Mouse (Mus musculus): ENCODE results near the gene Shank2.

The Shank2 gene

DNA sequence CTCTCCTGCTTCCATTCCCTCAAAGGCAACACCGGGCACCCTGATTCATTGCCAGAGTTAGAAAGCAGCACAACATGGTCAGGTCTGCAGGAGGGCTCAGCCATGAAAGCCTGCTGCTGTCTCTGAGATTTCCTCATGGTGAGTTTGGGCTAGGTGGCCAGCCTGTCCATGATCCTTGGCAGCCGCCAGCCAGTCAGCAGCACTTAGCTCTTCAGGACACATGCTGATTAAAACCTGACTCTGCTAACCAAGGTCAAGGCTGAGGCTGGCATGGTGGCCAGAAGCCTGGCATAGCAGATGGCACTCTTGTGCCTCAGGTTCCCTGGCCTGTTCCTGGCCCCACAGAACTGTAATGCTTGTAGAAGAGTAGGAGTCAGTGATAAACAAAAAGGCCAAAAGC is 269.3 kb downstream of the Shank2 start:
- no peak for DNase-seq (ENCODE audit: low spot score in 2 of 2)

DNA sequence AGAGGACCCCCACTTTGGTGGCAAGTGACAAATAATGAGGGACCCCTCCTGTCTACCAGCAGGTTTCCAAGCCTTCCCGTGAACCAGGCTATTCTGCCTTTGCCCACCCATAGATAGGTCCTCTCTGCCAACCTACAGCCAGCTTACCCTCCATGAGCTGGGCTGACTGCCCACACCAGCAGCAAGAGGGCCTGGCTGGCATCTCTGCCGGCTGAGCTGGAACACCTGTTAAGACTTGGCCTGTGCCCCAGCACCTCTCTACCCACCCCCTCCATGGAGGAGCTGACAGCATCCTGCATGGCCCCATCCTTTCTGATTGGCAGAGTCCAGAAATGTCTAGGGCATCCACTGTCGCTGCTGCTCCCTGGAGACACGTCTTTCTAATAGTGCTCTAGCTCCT is 277.0 kb downstream of the Shank2 start:
- DNase-seq (ENCODE audit: low spot score in 2 of 2) = no peak

DNA sequence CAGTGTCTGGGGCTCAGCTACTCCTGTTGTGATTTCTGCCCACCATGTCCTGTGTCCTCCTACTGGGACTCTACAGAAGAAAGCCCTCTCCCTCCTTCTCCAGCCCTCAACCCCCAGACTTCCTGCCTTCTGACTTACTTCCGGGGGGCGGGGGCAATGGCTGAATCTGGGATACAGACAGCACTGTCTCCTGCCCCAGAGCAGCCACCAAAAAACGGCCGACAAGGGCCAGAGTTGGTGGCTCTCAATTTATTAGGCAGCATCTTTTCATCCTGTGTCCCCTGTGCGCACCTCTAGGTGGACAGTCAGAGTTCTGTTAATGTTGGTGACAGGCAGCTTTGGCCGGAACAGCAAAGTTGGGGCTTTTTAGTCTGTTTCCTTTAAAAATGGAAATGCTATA is 282.0 kb downstream of the Shank2 start:
- peak; percentile 5 to 6 for DNase-seq (ENCODE audit: low spot score in 2 of 2)

DNA sequence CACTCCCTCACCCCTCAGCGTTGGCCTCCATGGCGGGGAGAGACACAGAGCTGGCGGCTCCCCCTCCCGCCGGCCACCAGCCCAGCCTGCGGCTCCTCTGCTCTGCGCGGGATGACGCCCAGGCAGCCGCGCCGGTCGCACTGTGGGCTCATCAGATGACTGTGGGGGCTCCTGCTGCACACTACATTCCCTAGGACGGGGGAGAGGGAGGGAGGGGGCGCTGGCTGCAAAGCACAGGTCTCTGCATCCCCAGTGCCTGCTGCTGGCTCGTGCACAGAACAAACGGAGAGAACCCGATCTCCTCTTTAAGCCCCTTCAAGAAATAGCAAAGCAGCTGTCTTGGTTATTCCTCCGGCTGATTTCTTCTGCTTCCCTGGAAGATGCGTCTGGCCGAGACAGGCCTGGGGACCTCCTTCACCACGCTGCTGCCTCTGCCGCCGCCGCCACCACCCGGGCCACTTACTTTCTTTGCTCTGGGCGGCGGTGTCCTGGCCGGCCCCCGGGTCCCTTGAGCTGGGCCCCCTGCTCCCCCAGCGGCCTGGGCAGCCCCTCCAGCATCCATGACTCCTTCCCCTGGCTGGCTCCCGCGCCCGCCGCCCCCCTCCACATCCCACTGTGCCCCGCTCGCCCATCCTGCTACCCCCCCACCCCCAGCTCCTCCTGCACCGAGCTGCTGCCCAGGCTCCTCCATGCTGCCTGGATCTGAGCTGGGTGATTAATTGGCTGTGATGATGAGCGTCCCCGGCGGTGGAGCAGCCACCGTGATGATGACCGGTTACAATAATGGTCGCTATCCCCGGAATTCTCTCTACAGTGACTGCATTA is 282.7 kb downstream of the Shank2 start:
- DNase-seq (ENCODE audit: low spot score in 2 of 2) = peak in 1 of 2 experiments; percentile 2

DNA sequence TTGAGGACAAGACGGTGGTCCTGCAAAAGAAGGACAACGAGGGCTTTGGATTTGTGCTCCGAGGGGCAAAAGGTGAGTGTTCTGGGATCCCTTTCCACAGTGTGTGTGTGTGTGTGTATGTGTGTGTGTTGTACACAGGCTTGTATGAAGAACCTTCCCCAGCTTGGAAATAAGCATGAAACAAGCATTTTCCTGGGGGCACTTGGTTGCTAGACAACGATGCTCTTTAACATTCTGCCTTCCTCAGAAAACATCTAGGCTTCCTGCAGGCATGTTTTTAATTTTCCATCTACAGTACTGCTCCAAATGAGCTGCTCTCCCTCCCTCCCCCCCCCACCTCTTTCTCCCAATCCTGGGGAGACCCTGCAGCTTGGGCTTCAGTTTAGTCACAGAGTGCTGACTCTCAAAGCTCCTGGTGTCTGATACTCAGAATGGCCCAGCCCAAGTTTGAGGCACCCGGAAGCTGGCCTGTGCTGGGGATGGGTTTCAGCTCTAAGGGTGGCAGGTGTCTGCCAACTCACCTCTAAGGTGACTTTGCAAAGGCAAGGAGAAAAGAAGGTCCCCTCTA is 283.4 kb downstream of the Shank2 start:
- no peak for DNase-seq (ENCODE audit: low spot score in 2 of 2)

DNA sequence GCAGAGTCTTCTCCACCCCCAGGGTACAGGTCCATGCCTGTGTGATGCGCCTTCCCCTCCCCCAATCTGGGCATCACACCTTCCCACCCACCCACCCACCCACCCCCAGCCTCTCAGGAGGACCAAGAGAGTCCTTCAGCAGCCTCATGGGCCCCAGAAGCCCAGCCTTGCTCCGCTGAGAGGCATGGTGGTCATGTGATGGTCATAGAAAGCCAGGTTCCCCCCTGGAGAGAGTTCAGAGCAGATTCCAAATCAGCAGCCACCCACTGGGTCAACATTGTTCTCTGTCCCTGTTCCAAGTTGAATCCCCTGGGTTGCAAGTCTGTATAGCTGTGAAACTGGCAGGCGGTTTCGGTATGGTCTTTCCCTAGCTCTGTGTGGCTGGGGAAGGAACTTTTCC is 284.2 kb downstream of the Shank2 start:
- no peak for DNase-seq (ENCODE audit: low spot score in 2 of 2)

DNA sequence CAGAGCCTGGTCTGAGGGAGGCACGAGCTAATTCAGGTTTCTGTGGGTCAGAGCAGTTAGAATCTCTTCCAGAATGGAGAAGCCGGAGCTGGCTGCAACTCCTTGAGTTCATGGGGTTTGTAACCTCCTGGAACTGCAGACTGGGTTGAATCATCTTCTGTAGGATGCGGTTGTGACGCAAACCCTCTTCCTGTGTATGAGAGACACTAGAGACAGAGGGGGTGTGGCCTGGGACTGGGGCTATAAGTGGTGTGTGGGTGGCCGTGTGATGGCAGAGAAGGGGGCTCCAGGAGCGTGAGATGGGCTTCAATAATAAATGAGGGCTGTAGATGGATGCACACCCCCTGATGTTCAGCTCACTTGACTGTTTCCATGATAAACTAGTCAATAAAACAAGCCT is 286.3 kb downstream of the Shank2 start:
- no peak for DNase-seq (ENCODE audit: low spot score in 2 of 2)

DNA sequence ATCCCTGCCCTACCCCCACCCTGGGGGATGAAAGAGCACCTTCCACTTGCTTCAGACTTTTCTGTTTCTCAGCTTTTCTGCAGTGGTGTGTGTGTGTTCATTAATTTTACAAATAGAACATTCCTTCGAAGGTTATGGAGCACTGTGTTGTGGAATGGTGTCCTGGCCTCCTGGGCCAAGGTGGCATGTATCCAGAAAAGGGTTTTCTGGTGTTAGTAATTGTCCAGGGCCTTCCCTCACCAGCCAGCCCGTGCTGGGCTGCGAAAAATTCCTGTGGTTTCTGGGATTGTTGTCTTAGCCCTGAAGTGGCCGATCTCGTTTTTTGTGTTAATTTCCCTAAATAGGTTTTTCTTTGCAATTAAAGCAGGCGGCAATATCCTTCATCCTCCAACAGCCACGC is 289.8 kb downstream of the Shank2 start:
- DNase-seq (ENCODE audit: low spot score in 2 of 2) = no peak

DNA sequence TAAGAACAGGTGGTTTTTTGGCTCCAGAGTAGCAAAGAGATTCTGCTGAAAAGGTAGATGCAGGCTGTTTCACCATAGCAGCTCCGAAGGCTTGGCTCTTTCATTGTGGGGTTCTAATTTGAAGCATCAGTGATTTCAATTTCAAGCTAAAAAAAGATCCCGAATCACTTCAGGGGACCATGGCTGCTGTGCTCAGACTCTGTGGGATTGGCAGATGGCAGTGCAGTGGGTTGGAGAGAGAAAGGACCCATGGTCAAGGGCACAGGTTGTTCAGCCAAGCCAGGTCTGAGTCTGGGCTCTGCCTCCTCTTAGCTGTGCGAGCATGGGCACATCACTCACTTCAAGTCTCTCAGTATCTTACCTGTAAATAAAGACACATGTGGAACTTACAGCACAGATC is 291.9 kb downstream of the Shank2 start:
- no peak for DNase-seq (ENCODE audit: low spot score in 2 of 2)

DNA sequence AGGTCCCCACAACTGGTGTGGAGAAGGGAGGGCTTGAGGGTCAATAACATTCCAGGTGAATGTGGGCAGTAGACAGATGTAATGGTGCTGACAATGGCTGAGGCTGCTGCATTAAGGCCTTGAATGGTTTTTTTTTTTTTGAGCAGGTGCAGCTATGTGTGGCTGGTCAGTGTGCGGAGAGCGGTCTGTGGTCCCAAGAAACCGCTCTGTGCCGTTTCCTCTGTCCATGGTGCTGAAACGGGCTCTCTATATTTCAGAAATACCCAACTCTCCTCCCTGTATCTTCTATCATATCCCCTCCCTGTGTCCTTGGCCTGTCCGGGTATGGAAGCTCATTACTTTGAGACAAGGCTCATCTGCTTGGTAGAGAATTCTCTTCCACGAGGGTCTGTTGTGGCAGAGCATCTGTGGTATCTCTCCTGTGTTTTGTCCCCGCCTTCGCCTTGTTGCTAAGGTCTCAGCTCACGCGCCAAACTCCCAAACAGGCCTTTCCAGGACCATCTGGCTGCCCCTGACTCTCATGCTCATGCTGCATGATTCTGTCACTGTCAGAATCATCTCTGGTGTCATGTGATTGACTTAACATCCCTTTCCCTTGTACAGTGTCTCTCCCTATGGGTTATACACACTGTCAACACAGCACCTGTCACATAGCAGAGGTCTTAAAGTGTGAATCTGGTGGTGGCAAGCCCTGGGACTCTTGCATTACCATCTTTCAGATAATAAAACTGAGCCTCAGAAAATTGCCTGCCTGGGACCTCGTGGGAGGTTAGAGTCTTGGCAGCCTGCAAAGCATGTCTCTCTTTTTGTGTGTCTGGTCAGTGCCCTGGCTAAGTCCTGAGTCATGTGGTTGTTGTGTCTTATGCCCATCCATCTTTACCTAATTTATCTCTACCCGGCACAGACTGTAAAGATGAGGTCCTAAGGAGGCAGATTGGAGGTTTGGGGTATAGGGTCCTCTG is 292.8 kb downstream of the Shank2 start:
- DNase-seq (ENCODE audit: low spot score in 2 of 2) = no peak

DNA sequence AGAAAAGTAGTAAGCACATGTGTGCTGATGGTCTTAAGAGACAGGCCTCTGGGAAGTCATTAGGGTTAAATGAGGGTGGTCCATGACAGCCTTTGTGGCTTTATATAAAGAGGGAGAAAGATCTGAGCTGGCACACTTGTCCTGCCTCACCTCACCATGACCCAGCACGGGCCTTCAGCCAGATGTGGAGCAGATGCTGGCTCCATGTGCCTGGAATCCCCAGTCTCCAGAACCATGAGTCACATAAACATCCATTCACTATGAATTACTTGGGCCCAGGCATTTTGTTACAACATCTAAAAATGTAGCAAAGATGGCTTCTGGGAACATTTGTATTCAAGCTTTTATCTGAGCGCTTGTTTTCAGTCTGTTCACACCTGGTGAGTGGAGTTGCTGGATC is 297.6 kb downstream of the Shank2 start:
- no peak for DNase-seq (ENCODE audit: low spot score in 2 of 2)

DNA sequence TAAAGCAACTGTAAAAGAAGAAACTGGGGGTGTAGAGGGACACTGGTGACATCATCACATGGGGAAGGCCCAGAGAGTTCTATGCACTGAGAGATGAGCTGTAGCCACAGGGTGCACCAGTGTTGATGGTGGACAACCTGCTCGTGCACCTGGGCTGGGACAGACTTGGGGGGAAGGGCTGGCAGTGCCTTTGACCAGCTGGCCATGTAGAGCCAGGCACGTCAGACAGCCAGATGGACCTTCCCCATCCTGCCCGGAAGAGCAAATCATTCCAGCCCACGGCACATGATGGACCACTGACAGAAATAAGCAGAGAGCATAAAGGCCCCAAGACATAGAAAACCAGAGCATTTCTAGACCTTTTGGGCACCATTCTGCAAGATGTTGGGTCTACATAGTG is 299.9 kb downstream of the Shank2 start:
- no peak for DNase-seq (ENCODE audit: low spot score in 2 of 2)

DNA sequence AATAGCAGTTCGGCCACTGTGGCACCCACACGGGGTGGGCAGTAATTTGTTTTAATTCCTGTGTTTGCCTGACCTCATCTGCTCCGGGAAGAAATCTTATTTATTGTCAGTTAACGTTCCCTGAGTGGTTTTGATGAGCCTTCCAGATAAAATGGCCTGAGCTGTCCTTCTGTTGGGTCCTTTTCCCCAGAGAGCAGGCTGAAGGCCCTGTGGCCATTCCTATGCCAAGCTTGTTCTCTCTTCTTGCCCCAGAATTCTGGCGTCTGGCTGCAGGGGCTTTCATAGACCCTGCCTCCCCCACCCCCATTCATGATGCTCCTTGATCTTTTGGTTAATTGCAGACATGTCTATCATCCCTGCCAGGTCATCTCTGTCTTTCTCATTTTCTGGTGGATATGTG is 300.8 kb downstream of the Shank2 start:
- no peak for DNase-seq (ENCODE audit: low spot score in 2 of 2)

DNA sequence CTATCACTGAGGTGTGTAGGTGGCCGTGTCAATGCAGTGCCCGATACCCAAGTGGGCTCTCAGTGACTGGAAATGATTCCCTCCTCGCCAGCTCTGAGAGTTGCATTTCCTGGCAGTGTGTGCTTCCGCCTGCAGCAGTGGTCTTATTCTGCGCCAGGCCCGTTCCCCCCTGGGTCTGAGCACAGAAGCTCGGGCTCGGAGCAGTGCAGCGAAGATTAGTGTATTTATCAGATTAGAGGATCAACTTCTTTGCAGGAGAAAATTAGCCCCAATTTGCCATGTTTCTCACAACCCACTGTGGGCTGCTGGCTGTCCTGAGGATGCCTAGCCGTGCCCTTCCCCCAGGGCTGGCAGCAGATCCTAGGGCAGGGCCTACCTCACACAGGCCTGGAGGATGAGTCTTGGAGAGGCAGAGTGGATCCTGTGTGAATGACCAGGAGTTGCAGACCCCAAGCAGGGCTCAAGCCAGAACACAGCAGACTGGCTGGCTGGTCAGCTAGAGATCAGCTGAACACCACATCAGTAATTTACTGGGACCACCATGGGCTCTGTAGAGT is 306.2 kb downstream of the Shank2 start:
- no peak for DNase-seq (ENCODE audit: low spot score in 2 of 2)

DNA sequence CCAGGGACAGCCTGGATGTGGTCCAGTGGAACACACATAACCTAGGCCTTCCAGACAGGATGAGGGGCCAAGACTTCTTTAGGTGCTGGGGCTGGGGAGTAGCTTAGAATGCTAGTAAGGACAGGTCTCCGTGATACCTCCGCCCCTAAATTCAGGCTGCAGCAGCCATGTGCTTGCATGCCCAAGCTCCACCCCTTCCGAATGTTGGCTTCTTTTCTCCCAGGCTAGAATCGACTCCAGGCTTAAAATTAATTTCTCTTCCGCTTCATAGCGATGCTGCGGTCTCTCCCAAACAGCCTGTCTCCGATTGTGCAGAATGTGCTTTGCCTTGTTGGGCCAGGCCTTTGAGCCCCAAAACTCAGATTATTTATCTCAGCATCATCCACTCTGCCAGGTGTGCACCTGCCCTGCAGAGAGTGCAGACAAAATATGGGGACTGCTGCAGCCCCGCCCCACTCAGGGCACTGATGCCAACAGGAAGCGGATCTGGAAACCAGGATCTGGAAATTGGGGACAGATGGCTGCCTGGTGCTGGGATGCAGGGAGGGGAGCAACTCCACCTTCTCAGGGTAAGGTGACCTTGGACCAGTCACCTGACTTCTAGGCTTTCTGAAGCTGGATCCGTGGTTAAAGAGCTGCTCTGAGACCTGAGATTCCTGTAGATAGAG is 312.8 kb downstream of the Shank2 start:
- DNase-seq (ENCODE audit: low spot score in 2 of 2) = no peak

DNA sequence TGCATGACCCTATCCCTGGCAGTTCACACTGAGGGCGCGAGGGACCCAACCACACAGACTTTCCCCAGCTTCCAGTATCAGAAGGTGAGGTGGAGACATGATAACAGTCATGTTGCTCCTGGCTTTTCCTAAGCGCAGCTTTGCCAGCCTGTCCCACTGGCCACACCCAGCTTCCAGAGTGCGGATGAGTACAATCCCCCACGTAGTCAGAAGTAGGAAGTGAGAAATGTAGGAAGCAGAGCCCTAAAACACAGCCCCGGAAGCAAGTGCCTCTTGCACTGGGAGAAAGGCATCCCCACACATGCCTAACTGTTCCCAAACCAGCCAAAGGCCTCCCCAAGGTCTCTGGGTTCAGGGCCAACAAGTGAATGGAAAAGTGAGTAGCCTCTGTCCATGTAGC is 314.5 kb downstream of the Shank2 start:
- DNase-seq (ENCODE audit: low spot score in 2 of 2) = no peak

DNA sequence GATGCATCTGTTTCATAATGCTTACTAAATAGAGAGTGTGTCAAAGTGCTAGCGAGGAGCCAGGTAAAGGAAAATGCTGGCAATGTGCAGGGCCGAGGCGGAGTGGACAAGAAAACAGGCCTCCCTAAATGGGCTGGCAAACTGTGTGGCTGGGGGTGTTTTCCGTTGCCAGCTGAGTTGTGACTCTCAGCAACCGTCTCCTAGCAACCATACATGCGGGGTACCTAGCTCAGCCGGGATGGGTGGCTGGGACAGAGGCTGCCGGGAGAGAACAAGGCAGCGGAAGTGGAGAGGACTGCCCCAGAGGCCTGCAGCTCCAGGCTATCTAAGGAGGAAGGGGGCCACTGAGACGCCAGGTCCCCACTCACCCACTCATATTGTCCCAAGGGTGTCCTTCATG is 315.1 kb downstream of the Shank2 start:
- DNase-seq (ENCODE audit: low spot score in 2 of 2) = no peak

DNA sequence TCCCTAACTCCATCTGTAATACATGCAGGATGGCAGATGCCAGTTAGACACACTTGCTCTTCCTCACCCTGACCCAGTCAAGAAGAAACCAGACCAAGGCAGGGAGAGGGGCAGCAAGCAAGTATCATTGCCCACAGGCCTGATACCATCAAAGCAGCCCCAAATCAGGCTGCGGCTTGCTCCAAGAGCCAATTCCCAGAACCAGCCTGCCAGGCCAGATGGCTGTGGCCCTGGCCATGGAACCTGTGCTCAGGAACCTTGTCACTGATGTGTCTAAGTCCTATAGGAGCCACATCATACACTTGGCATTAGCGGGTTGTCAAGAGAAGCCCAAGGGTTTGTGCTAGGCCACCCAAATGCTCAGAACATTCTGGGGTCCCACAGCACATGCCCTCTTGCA is 322.3 kb downstream of the Shank2 start:
- DNase-seq (ENCODE audit: low spot score in 2 of 2) = no peak

DNA sequence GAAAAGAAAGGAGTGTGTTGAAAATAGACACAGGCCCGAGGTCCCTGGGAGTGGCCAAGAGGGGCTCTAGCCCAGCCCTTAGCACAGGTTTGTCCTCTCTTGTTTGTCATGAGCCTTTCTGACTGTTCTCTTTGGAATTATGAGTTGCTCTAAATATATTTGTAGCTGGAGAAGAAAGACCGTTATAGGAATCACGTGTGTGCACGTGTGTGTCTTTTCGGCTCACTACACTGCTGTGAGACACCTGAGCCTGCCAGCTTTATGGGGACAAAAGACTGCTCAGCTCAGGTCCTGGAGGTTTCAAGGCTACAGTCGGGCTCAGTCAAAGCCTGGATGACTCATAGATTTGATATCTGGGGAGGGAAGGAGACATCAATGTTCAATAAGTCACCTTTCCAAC is 323.1 kb downstream of the Shank2 start:
- no peak for DNase-seq (ENCODE audit: low spot score in 2 of 2)

DNA sequence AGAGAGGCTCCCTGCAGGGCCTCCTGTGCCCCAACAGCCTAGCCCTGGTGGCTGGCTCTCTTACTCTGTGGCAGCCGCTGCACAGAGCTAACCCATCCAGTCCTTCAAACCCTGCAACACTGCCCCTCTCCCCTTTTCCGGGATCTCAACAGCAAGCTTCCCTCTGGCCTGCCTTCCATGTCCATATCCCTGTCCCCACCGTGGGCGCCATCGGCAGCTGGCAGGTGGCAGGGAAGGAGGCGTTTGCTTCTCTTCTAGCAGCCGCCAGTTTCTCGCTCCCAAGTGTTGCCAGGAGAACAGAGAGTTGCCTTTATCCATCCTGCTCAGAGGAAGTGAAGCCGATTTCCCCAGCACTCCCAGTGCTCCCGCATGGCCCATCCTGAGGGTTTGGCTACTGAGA is 323.9 kb downstream of the Shank2 start:
- no peak for DNase-seq (ENCODE audit: low spot score in 2 of 2)

DNA sequence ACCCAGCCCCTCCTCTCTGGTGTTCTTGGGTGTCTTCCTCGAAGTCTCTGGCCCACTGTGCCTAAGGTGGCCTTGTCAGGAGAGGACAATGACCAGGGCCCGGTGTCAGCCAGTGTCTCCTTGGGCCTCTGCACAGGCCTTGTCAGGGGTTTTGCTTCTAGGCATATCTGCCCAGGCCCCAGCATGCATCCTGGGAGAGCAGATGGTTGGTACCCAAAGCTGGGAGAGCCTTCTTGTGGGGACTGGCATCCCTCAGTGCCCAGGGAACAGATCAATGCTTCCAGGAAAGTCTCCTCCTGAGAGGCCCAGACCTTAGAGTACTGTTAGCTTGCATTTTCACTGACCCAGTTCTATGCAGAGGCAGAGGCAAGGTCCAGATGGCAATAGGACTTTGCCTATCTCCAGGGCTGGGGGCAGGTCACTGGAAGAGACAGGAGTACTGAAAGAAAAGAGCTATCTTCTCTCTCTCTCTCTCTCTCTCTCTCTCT is 327.7 kb downstream of the Shank2 start:
- no peak for DNase-seq (ENCODE audit: low spot score in 2 of 2)

DNA sequence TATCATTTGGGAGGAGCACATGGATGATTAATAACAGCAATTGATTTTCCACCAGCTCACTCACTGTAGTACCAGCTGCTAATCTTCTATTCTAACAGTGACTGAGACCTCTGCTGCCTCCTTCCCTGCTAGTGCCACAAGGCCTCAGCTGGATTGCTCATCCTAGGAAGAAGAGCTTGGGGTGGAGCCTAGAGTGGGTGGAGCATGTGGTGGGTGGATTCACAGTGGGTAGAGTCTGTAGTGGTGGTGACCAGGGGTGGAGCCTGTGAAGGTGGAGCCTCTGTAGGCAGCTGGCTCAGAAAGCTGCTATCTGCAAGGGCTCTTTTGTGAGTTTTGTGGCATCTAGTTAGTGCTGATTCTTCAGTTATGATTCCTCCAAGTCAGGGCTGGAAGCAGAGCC is 334.9 kb downstream of the Shank2 start:
- no peak for DNase-seq (ENCODE audit: low spot score in 2 of 2)

Data from heart, adult 9 months (tissue).